Mouse (Mus musculus) lung, postnatal 14 days (tissue): ENCODE measurements at regions not wholly inside any gene's neighbourhood (a gene's known extent, or its start where the extent isn't known, plus 50 kb on each side); places are given as distances from the start of the nearest gene placed in this dataset.

Source experiments
- DNase-seq: peaks from one replicate; pipeline ENCODE4 v3.0.0; 2021

DNA sequence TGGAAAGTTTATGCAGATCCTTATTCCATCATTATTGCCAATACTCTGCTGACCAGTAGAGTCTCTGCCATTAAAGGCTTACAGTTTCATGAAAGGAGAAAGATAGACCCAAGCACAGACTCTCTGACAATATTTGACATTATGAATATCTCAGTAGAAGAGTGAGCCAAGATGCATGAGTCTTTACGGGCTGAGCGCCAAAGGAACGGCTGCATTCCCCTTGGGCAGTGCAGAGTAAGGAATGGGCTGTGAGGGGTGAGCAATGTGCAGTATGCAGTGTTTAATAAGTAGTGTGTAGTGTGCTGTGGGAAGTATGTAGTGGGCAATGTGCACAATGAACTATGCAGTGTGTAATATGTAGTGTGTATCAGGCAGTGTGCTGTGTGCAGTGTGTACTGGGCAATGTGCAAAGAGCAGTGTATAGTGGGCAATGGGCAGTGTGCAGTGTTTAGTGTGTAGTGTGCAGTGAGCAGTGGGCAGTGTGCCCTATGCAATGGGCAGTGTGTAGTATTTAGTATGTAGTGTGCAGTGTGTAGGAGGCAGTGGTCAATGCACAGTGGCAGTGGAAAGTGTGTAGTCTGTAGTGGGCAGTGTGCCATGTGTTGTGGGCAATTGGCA is 671.8 kb downstream of the 5730522E02Rik start:
- peak; percentile 20 for DNase-seq

DNA sequence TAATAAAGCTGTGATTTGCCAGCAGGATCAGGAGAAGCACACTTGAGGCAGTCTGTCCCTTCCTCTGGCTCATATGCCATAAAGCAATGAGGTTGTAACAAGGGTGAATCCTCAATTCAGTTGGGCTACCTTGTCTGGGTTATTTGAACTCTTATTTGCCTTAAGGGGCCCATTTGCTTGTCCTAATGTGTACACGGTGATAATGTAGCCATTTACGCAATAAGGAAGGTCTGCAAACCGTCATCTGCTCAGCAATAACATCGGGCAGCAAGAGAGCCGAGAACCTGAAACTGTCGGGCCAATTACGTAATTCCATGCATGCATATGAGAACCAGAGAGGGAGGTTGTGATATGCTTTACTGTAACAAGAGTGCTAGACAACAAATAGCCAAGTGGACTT is 674.5 kb downstream of the 5730522E02Rik start:
- DNase-seq: no peak

DNA sequence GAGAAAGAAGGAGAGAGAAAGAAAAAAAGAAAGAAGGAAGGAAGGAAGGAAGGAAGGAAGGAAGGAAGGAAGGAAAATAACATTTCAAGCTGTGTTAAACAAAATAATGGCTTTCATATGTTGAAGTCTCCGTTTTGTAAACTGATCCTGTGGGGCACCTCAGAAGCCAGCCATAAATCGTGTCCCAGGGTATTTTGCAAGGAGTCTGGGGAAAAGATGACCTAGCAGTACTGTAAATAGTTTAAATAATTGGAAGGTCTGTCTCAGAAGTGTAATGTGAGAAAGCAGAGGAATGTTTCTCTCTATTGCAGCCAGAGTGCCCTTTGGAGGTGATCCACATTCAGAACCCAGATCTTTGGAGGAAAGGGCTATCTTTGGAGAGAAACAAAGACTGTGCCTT is 677.5 kb downstream of the 5730522E02Rik start:
- no peak for DNase-seq

DNA sequence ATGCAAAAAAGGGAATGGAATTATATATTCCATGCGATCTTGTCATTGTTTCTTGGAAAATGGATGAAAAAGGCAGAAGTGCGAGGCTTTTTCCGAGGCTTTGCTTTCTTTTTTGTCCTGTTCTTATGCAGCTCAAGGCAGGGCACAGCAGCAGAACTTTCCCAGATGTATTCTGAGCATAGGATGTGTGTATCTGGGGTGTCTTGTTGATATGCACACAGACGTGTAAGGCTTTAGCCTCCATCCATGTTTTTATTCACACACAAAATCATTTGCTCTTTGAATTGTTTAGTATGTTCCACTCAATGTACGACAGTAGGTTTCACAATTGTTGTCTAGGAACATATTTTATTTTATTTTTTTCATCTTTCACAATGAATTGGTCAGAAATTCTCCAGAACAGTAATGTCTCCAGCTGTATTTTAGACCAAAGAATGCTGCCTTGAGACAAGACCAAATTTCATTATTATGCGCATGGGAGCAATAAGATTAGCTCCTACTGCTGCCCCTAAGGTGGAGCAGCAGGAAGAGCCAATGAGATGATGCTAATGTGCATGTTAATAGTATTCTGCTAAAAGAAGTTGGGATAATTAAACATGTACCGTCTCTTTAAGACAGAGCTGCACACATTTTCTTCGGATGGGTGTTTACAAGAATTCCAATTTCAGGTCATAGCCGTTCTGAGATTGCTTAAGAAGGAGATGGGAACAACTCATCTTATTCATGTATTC is 678.7 kb downstream of the 5730522E02Rik start:
- DNase-seq: no peak

DNA sequence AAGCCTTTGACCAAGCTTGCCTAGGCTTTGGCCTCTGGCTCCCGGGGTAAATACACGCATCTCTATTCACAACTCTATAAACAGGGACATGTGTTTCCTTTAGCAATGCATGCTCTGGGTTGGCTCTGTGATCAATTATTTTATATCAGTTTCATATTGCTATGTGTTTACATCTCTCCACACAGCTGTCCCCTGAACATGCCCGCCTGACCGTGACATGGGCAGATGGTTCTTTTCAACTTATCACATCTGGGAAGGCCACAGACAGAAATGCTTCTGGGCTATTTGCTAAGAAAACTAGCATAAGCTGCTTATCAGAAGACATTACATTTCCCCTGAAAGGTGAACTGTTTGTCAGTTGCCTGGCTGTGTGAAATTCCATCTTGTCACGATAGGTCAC is 682.5 kb downstream of the 5730522E02Rik start:
- DNase-seq: no peak

DNA sequence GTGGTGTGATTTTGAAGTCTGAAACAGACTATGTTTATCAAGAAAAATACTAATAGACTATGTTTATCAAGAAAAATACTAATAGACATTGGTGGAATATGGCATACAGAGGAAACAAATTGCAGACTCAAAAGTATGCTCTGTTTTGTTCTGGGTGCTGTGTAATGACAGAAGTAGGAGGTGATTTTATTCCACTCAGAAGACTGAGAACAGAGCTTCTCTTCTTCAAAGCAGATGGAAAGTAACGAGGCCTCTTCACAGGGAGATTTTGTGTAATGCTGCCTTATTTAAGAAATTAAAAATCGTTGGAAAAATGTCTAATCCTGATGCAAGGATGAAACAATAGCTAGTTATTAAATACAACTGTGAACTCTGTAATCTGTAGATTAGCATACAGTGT is 691.7 kb downstream of the 5730522E02Rik start:
- DNase-seq: no peak

DNA sequence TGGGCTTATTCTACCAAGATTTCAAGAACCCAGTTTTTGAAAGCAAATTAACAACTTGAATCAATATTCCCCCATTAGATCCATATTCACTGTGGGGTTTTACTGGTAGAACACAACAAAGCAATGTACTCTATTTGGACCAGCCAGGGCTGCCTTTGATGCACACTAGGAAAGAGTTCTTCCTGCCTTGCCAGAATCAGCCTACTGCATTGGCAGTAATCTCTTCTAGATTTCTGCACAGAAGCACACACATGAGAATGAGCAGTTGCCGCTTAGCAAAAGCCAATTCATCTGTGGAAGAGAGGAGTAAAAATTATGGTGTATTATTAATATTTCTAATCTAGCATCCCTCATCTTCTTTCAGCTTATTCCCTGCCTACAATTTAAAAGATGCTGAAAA is 692.4 kb downstream of the 5730522E02Rik start:
- DNase-seq: no peak

DNA sequence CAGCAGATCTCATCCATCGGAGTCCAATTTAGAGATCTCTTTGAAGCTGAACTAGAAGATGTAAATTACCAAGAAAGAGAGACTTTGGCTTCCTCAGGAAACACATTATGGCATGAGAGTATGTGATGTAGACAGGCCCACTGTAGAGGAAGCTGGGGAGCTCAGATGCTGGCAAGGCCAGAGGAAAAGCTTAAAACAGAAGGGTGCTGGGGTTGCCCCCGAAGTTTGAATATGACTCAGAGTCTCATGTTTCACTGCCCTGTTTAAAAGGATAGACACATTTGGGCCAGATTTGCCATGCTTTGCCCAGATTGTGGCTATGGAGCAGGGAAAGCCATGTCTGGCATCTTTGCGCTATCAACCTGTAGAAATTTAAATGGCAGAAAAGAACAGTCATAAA is 705.1 kb downstream of the 5730522E02Rik start:
- DNase-seq: no peak

DNA sequence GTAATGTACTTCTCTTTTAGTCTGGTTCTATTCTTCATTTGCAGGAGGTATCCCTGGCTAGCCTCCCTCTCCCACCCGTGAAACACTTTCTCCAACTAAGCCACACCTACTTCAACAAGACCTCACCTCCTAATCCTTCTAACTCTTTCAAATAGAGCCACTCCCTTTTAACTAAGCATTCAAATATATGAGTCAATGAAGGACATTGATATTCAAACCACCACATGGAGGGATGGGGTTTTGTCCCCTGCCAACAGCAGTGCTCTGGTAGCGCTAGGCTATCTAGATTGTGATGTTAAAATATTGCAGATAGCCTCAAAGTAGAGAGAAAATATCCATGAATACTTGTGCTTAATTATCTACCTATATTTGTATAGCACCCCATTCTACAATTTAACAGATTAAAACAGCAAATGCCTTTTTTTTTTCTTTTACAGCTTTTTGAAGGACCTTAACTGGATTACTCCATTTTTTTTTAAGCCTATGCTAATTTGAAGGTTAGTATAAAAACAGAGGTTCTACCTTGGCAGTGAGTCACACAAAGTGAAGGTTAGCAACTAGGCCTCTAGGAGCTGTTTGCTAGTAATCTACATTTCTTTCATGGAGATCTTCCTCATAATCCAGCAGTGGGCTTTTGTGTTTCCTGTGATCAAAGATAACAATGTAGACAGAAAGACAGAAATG is 736.7 kb downstream of the 5730522E02Rik start:
- DNase-seq: no peak

DNA sequence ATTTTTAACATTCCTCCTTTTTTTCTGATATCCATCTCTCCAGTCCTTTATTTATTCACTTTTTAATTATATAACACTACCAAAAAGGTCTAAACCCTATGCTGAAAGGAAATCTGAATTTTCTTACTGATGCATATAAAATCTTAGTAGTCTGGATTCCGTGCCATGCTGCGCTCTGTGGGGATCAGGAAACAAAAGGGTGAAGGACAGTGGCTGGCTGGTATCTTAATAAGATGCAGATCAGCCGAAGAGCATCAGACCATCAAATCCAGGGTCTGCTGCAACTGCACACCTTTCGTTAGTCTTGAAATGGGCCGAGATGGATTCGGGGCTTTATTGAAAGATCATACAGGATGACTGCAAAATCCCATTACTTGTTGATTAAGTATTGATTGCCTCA is 740.7 kb downstream of the 5730522E02Rik start:
- no peak for DNase-seq

DNA sequence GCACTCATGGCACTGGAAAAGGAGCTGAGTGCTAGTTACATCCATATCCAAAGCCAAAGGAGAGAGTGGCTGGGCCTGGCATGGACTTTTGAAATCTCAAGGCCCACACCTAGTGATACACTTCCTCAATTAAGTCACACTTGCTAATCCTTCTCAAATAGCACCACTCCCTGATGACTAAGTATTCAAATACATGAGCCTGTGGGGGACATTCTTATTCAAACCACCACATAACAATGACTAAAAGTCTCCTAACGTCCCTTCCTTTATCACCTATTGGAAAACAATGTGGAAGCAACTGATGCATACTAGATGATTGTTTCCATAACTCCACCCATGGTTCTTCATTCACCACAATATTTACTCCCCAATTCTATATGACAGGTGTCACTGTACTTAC is 773.4 kb downstream of the 5730522E02Rik start:
- no peak for DNase-seq

DNA sequence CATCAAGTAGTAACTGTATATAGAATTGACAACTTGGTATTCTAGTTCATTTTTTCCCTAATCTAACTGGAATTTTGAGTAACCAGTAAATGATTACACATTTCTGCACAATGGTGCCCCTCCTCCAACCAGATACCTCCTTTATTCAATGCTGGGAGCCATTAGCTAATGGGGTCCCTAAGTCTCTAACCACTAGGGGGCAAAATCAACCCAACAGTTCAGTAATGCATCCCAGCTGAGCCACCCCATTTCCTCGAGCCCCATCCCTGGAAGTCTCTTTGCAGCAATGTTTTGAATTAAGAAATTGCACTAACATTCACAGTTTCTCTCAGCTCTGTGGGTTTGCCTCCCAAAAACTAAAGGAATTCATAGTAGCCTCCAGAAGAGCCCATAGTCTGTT is 774.9 kb downstream of the 5730522E02Rik start:
- DNase-seq: peak; percentile 1

DNA sequence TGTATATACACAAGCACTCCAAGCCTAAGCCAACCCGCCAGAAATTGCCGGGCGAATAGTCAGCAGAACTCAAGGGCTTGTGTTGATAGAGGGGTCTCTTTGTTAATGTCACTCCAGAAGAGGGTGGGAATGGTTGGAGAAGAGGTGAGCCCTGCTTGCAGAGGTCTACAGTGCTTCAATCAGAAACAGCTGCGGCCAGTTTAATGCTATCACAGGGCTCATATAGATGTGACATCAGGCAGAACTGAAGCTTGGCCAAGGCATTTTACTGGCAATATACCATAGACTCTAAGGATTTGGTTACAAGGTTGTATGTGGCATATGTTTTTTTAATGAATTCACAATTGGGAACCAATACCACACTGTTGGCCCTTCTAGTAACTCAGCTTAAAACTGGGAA is 787.4 kb downstream of the 5730522E02Rik start:
- DNase-seq: no peak

DNA sequence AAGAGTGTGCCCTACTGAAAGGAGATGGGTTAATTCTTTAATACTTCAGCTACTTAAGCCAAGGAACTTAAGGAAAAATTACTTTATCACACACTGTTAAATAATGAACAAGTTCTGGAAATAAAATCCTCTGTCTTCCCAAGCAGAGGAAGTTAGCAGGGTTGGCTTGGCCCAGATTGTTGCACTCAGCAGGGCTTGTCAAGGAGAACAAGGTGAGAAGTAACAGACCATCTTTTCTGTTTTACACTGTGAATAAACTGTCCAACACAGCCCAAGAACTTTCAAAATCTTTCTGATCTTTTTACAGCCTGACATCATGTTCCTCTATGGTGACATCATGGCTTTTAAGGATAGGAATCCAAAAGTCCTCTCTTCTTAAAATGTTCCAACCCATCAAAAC is 789.1 kb downstream of the 5730522E02Rik start:
- no peak for DNase-seq

DNA sequence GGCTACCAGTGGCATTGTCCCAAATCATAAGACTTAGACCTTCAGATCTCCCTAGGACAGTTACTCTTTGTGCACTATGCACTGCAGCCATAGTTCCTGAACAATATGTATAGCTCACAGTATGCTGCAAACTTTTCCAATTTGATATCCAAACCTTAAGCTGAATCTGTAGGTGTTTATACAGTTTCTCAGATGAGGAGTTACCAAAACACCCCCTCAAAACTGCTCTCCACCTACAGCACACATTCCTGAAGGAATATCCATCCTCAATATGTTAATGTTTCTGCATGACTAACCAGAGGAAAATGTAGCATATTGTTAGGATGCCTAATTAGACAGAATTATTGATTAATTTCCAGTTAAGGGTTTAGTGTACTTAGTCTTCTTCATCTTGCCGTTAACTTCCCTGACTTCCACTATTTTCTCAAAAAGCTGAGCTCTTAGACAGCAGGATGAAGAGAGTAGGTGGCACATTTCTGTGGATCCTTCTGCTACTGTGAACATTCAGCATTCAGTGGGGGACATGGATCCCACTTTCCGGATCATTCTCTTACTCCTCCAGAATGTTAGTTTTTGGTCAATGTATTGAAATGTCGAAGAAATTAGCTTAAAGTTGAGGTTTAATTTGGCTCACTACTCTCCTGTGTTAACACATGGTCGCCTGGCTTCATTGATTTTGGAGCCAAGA is 800.0 kb downstream of the 5730522E02Rik start:
- no peak for DNase-seq

DNA sequence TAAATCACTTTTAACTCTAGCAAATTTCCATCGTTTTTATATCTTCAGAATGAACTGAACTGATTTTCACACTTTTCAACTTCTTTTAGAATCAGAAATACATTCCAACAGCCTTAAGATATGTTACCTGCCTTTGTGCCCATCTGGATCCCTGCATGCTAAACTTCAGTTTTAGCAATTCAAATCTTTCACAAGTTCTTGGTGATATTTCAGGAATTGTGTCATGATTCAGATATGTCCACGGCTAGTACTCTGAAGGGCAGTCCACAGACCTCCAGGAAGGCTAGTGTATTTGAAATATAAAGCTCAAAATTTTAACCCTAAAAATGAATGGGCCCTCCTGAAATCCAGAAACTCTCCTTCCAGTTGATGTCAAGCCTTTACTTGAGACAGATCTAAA is 818.9 kb downstream of the 5730522E02Rik start:
- DNase-seq: no peak

DNA sequence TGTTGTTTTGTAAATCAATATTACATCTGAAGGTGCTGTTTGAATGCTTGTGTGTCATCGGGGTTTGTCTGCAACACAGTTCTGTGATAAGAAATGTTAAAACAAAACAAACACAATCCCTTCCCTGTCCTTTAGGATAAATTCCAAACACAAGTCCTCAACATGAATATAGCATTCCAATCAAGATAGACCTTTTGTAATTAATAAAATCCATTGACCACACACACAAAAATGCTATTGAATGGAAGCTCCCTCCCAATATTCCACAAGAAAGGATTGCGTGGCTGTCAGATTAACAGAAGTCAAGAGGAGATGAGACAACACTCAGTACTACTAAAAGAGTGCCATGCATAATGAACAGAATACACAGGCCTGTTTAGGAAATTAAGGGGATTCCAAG is 843.5 kb downstream of the 5730522E02Rik start:
- no peak for DNase-seq

DNA sequence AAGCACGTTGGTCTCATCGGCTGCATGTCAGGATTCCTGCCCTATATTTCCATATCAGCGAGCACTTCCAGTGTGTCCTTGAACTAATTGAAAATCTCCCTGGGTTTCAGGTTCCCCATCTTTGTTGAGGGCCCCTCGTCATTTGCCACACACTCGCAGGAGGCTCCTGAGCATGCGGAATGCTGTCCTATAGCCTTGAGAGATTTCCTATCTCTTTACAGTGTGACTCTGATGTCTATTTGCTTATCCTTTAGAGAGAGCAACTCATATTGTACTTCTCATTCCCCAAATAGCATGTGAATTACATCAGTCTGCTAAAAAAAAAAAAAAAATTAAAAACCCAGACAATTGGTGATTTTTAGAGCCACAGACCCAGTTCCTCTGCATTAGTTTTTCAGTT is 845.1 kb downstream of the 5730522E02Rik start:
- DNase-seq: no peak

DNA sequence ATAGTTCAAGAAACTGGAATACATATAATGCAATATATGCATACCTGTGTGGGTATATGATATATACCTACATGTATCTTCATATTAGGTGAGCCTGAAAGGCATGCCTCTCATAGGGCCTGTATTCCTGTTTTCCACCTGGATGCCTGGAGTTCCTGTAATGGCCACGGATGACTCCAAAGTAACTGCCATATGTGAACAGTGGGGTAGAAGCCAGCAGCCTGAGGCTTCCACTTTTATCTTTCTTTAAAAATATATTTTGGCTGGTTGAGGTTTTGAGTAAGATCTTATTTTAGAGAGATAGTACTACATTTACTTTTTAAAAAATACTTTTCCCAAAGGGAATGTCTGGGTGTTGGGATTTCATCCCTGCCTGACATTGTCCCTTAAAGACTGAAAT is 850.8 kb downstream of the 5730522E02Rik start:
- no peak for DNase-seq

DNA sequence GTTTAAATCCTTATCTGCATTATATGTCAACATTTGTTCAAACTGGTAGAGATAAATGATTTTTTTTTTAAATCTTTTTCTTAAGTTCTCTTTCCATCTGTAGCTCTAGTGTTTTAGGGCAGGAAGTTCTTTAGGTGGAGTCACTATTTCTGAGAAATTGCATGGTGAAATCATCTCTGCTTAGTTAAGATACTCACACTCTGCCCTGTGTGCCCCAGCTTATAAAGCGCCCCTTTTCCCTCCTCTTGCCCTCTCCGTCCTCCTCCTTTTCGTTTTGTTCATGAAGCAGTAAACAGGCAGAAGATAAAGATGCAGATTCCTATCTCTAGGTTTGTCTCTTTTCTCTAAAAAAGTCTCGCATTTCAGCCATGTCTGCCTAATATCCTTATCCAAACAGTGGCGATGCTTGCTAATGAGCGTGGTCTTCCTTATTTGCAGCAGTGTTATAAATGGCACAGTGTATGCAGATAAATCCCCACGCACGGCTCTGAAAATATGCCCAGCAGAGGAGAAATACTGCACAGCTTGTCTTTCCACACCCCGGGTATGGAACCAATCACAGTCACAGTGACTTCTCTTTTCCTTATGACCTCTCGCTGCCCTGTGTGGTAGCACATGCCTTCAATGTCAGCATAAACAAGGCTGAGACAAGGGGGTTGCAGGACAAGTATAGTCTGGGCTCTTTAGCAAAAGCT is 852.7 kb downstream of the 5730522E02Rik start:
- no peak for DNase-seq

DNA sequence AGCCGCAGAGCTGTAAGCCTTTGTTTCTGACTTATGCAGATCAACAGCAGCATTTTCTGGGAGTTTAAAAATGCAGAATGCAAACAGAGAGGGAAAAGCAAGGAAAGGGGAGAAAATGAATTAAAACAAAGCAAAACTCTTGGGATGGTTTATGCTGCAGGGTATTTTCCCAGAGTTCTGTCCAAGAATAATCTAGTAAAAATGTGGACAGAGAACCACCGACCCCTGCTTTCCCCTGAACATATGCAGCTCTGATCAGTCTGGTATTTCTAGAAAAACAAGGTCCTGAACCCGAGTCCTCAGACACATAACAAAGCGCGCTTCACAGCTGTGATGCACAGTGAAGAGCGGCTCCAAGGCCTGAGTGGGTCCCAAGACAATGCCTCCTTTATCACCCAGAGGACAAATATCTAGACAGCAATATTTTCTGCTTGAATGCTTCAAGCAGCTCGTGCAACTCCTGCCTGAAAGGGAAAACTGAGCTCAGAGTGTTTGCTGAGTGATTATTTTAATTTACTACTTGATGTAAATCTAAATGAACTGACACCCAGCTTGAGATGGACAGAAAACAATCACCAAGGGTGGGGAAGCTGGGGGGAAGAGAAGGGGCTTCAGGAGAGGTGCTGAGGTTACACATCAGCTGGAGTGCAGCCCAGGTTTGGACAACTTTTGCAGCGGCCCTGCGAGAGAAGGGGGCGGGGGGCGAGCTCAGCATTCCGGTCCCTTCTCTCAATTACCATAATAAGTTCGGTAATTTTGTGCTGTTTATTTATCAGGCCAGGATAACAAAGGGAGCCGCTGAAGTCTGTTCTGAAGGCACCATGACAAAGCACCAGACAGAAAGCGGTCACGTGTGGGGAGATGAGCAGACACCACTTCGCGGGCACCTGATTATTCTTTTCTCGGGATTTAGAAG is 853.6 kb downstream of the 5730522E02Rik start:
- no peak for DNase-seq

DNA sequence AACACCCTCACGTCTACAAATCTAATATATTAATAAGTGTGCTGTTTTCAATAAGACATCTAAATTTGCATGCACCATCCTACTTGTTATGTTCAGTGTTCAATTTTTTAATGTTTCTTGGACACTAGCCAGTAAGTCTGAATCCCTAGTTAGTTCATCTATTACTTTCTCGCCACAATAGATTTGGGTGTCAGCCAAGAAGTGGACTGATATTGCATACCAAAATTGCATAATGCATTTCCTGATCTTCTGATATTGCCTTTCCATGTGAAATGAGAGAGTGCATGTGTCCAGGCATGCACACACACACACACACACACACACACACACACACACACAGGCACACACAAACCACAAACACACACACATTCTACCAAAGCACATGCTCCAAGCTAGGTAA is 874.9 kb downstream of the 5730522E02Rik start:
- DNase-seq: no peak
